Mouse (Mus musculus): ENCODE measurements around the gene Adam10.

DNA sequence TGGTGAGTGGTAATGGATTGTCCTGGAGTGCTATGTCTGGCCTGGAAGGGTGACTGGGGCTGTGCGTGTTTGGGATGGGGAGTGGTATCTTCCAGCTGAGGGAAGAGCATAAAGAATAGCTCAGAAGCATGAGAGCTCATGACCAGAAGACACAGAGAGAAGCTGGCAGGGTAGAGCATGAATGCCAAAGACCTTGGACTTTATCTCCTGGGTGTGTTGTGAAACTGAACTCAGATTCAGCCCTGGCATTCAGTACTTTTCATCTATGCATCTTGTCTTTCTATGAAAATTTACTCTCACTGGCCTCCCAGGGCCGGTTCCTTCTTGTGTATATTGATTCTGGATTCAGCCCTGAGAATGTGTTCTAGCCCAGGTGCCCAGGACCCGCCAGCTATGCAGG lies 145.3 kb downstream of the Adam10 start:
- TF ChIP-seq CTCF (IDR thresholded peaks at IDR 0.05; ENCODE audit: borderline replicate concordance, insufficient read depth, low read depth, low read length) = no peak
- TF ChIP-seq POLR2A (IDR thresholded peaks at IDR 0.05; ENCODE audit: borderline replicate concordance, insufficient read depth, low read length) = no peak

Measured in cerebellum, adult 2 months (tissue).